Mouse (Mus musculus) brain, adult 2 months (tissue): ENCODE results near the gene Cdc42ep5.
A peak's percentile ranks its signal among the peaks of the same experiment; 100 is the strongest.

Experiments
- DNase-seq: peaks from one replicate; pipeline ENCODE4 v3.0.0; 2011; ENCODE audit warnings: low read depth, low spot score

Cdc42ep5 gene

DNA sequence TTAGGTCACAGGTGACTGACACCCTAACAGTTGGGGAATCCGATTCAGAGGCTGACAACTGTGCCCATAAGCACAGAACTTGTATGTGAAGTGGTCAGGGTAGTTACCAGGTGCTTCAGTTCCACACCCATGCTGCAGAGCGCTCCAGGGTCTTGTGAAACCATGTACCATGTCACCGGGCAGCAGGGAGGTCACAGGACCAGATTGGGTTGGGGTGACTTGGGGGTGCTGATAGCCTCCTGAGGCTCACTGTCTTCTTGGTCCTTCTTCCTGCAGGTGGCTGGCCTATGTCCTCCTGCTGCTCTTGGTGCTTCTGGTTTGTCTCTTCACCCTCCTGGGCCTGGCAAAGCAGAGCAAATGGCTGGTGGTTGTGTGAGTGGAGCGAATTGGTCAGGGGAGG is 36.8 kb downstream of the Cdc42ep5 start:
- DNase-seq = no peak

GRCm38 (mm10) chr7:4126992-4127785 is 37.5 kb downstream of the Cdc42ep5 start:
- DNase-seq = no peak

- no peak for DNase-seq
These were observed 39.4 kb downstream of the Cdc42ep5 start for GRCm38 (mm10) chr7:4125306-4125705.

GRCm38 (mm10) chr7:4124856-4125255 is 39.8 kb downstream of the Cdc42ep5 start:
- no peak for DNase-seq

GRCm38 (mm10) chr7:4124315-4124759 is 40.3 kb downstream of the Cdc42ep5 start:
- peak; percentile 97 for DNase-seq

- DNase-seq = peak; percentile 95
These were observed 40.9 kb downstream of the Cdc42ep5 start for GRCm38 (mm10) chr7:4123732-4124131.

GRCm38 (mm10) chr7:4122783-4123182 is 41.9 kb downstream of the Cdc42ep5 start:
- DNase-seq = peak; percentile 39

DNA sequence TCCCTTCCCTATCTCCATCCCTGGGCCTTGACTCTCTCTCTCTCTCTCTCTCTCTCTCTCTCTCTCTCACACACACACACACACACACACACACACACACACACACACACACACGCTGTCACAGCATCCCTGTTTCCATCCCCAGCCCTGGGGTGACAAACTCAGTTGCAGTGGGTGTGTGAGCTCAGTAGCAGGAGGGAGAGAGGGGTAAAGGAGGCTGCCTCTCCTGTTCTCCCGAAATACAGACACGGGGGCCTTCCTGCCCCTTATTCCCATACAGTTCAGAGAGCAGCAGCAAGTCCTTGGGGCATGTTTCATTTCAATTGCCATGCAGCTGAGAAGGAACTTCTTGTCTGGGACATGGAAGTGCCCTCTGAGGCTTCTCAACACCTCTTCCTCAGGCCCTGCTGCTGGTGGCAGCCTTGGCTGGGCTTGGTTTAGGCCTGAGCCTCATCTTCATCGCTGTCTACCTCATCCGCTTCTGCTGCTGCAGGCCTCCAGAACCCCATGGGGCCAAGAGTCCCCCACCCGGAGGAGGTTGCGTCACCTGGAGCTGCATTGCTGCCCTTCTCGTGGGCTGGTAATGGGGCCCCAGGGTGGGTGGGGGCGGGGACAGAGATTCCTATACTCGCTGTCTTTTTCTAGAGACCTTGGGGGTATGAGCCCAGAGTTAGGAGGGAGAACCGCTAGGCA is 42.4 kb downstream of the Cdc42ep5 start:
- peak; percentile 67 for DNase-seq

DNA sequence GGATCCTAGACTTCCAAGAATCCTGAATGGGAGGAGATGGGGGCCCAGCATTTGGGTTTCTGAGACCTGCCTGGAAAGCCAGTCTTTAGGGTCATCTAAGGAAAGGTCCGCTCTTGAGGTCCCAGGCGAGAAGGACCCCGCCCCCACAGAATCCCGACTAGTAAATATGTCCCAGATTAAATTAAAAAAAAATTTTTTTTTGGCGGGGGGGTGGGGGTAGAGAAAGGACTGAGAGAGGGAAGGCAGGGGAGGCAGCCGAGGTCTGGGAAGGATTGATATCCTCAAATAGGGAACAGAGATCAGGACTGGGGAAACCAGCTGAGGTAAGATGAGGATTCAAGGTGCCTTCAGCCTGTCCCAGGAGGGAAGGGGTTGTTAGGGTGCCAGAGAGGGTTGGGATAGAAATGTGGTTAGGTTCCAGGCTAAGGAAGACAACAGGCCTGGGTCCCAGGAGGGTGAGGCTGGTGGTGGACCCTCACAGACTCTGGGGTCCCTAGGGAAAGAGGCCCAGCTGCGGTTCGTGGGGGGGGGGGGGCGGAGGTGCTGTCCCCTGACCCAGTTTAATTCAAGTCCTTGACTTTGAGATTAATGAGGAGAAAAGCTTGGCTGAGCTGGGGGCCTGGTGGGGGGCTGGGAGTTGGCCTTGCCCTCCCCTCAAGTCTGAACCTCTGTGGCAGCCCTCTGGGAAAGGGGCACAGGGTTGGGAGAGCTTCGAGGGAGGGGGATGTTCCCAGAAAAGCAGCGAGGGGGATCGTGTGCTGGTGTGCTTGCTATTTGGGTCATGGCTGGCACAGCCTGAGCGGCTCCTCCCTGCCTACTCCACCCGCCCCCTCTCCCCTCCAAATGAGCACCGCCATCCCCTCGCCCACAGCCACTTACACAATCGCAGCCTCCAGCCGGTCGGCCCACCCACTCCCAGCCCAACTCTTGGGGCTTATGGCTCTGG is 44.4 kb downstream of the Cdc42ep5 start:
- peak; percentile 86 for DNase-seq

GRCm38 (mm10) chr7:4119344-4119902 is 45.2 kb downstream of the Cdc42ep5 start, which contains the start of gene Ttyh1:
Gene Ttyh1, plus strand, starts transcription at chr7:4119408.
- peak; percentile 78 for DNase-seq

DNA sequence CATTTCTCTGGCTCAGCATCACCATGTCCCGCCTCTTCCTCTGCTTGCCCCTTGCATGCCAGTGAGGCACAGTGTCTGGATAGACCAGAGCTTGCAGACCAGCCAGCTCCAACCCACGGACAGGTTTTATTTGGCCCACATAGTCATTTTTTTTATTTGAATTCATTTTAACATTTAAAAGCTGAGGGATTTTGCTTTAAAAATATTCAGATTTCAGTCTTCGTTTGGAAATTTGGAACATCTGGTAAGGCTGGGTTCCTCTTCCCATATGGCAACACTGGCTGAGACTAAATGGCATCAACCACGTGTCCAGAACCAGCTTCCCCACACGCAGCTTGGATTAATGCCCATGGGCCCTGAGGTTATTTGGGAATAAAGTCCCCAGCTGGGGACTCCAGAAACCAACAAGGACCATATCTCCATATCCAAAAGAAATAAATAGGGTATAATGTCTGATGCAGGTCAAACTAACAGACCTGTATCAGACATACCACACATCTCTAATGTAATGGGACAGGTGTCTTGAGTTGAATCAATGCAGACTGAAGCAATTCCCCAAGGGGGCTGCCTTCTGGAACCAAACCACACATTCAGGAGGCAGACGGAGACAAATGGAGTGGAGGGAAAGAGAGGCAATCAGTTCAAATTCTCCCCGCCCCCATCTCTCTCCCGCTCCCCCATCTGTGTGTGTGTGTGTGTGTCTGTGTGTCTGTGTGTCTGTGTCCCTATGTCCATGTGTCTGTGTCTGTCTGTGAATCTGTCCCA is 47.4 kb downstream of the Cdc42ep5 start:
- DNase-seq = peak; percentile 79

DNA sequence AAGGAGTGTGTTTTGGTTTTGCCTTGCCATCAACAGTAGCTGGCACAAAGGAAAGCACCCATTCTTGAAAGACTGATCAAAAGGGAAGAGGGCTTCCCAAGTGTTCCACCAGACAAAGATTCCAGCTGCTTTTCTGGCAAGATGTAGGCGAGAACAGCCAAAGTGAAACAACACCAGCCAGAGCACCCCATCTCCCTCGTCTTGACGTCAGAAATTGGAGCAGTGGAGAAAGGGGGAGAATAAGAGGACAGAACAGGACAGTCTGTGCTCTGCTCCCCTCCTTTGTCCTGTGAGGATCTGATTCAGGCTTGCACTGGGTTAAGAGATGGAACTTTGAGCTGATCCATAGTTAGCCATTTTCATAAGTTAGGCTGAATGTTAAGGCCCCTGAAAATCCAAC is 52.9 kb downstream of the Cdc42ep5 start:
- DNase-seq = peak; percentile 24

DNA sequence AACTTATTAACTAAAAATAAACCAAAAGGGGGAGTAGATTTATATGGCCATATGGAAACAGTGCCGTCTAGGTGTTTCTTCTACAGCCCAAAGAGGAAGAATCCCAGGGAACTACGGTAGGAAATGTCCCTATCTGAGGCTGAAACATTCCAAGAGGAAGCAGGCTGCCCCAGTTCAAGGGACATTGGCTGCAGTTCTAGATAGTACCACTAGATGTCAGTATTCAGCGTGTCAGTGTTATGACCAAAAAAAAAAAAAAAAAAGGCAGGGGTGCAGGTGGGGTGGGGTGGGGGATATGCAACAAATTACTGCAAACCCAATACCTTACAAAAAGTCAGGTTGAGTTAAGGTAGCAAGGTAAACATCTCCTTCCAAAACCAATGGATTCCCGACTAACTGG is 61.2 kb downstream of the Cdc42ep5 start:
- peak; percentile 80 for DNase-seq
